Mouse (Mus musculus) hindbrain, embryonic 16.5 days (tissue): Measurements from ENCODE around the gene Mthfd1l. TPM values are rescaled to one million over a fixed set of nuclear protein-coding genes. Genes with fewer than 3 reads are reported as not detected.
A peak's percentile ranks its signal among the peaks of the same experiment; 100 is the strongest.

Experiments used
- ATAC-seq: fragments of 200-750 bp; cut with Nextera tagmentation; 2 replicates; pipeline ENCODE4 v1.8.0; 2017; ENCODE audit warnings: moderate TSS enrichment, moderate library complexity
- H3K27ac ChIP-seq: fragments of 300-500 bp; sonication (generic); 2 replicates; pipeline ENCODE4 v1.5.1; 2014; ENCODE audit warnings: low read depth, mild to moderate bottlenecking, control low read depth, low read length, moderate library complexity
- H3K27me3 ChIP-seq: fragments of 300-500 bp; sonication (generic); replicated peaks from 2 replicates; pipeline ENCODE4 v1.6.1; 2014; ENCODE audit warnings: low read length; ENCODE audit not compliant: control insufficient read depth, insufficient read depth
- H3K36me3 ChIP-seq: fragments of 300-500 bp; sonication (generic); 2 replicates; pipeline ENCODE4 v1.6.1; 2014; ENCODE audit warnings: mild to moderate bottlenecking, low read length, moderate library complexity, mixed read lengths; ENCODE audit not compliant: control insufficient read depth, insufficient read depth
- H3K4me1 ChIP-seq: fragments of 300-500 bp; sonication (generic); 2 replicates; pipeline ENCODE4 v1.6.1; 2014; ENCODE audit warnings: low read depth, low read length; ENCODE audit not compliant: control insufficient read depth, insufficient read depth
- H3K4me2 ChIP-seq: fragments of 300-500 bp; sonication (generic); 2 replicates; pipeline ENCODE4 v1.6.1; 2014; ENCODE audit warnings: mild to moderate bottlenecking, low read length, control low read depth, moderate library complexity
- H3K4me3 ChIP-seq: fragments of 300-500 bp; sonication (generic); 2 replicates; pipeline ENCODE4 v1.5.1; 2014; ENCODE audit warnings: mild to moderate bottlenecking, low read length, control low read depth, moderate library complexity
- H3K9ac ChIP-seq: fragments of 300-500 bp; sonication (generic); 2 replicates; pipeline ENCODE4 v1.6.1; 2014; ENCODE audit warnings: low read depth, mild to moderate bottlenecking, control low read depth, low read length, moderate library complexity
- H3K9me3 ChIP-seq: fragments of 300-500 bp; sonication (generic); 2 replicates; pipeline ENCODE4 v1.6.1; 2014; ENCODE audit warnings: mild to moderate bottlenecking, low read length, moderate library complexity; ENCODE audit not compliant: control insufficient read depth
- WGBS: fragments of 180-500 bp; shearing (Covaris S2); extraction: QIAGEN DNeasy Blood & Tissue Kit; methylation state at CpG from one replicate; pipeline ENCODE4 v1.1.7; 2014; 5-methylcytosine and 5-hydroxymethylcytosine counted together
- polyA plus RNA-seq: library from polyadenylated mRNA; unstranded; fragments of >200 nt; fragmentation: Nextera tagmentation; extraction: Ambion mirVana; gene quantifications from 2 replicates; pipeline ENCODE4 v1.2.1, GENCODE M21; 2015

The Mthfd1l gene
- polyA plus RNA-seq, 1 experiment from 2014 or later: 7.2 TPM

- no peaks in the 10 kb centered on the region for H3K4me1 ChIP-seq
- ATAC-seq: no peak; the same call in 1 of the 2 replicates
- H3K4me2 ChIP-seq: no peak overlapping the region
- 85% methylated on average over 6 of the region's 6 CpGs for WGBS
- H3K9ac ChIP-seq: no peak overlapping the region
- no peaks in the 10 kb centered on the region for H3K36me3 ChIP-seq
- no peak overlapping the region for H3K27ac ChIP-seq
- no peak overlapping the region for H3K4me3 ChIP-seq
- no peaks in the 10 kb centered on the region for H3K27me3 ChIP-seq
- H3K9me3 ChIP-seq: no peaks in the 10 kb centered on the region
Observed at GRCm38 (mm10) chr10:4047666-4048065, 74.7 kb downstream of the Mthfd1l start.

- no peak overlapping the region for H3K4me2 ChIP-seq
- H3K27me3 ChIP-seq: no peaks in the 10 kb centered on the region
- H3K4me1 ChIP-seq: no peaks in the 10 kb centered on the region
- no peaks in the 10 kb centered on the region for H3K36me3 ChIP-seq
- ATAC-seq: no peak
- H3K4me3 ChIP-seq: no peak overlapping the region
- H3K9ac ChIP-seq: no peak overlapping the region
- H3K27ac ChIP-seq: no peak overlapping the region
- 95% methylated on average over 4 of the region's 4 CpGs for WGBS
- H3K9me3 ChIP-seq: no peaks in the 10 kb centered on the region
Observed at GRCm38 (mm10) chr10:4050236-4050635, 77.3 kb downstream of the Mthfd1l start.

GRCm38 (mm10) chr10:4052711-4053110 is 79.8 kb downstream of the Mthfd1l start:
- WGBS: 85% methylated on average over 4 of the region's 4 CpGs
- no peaks in the 10 kb centered on the region for H3K4me1 ChIP-seq
- ATAC-seq: no peak
- no peak overlapping the region for H3K4me2 ChIP-seq
- no peaks in the 10 kb centered on the region for H3K9me3 ChIP-seq
- no peaks in the 10 kb centered on the region for H3K27me3 ChIP-seq
- no peak overlapping the region for H3K9ac ChIP-seq
- no peak overlapping the region for H3K4me3 ChIP-seq
- no peak overlapping the region for H3K27ac ChIP-seq
- no peaks in the 10 kb centered on the region; the same call in 1 of the 2 replicates for H3K36me3 ChIP-seq

- H3K27ac ChIP-seq: peak overlapping the region; percentile 59; the same call in 1 of the 2 replicates
- no peaks in the 10 kb centered on the region for H3K27me3 ChIP-seq
- no peaks in the 10 kb centered on the region for H3K9me3 ChIP-seq
- ATAC-seq: peak; percentile 59
- 65% methylated on average over 19 of the region's 19 CpGs for WGBS
- no peak overlapping the region for H3K9ac ChIP-seq
- no peak overlapping the region for H3K4me3 ChIP-seq
- H3K4me1 ChIP-seq: no peaks in the 10 kb centered on the region
- no peak overlapping the region for H3K4me2 ChIP-seq
- H3K36me3 ChIP-seq: no peaks in the 10 kb centered on the region; the same call in 1 of the 2 replicates
Observed at GRCm38 (mm10) chr10:4053278-4054061, 80.6 kb downstream of the Mthfd1l start.

- no peak for ATAC-seq
- Histone ChIP-seq H3K27ac (no peak overlapping the region), H3K4me2 (no peak overlapping the region), H3K27me3 (no peaks in the 10 kb centered on the region), H3K4me1 (no peaks in the 10 kb centered on the region), H3K9me3 (no peaks in the 10 kb centered on the region), H3K9ac (no peak overlapping the region), H3K4me3 (no peak overlapping the region), H3K36me3 (no peaks in the 10 kb centered on the region; the same call in 1 of the 2 replicates)
- WGBS: 90% methylated on average over 1 of the region's 1 CpGs
Observed at GRCm38 (mm10) chr10:4054589-4054988, 81.7 kb downstream of the Mthfd1l start.

GRCm38 (mm10) chr10:4057397-4057796 is 84.5 kb downstream of the Mthfd1l start:
- H3K9me3 ChIP-seq: no peaks in the 10 kb centered on the region
- no peaks in the 10 kb centered on the region for H3K27me3 ChIP-seq
- no peaks in the 10 kb centered on the region for H3K4me1 ChIP-seq
- H3K36me3 ChIP-seq: no peaks in the 10 kb centered on the region; the same call in 1 of the 2 replicates
- no peak overlapping the region for H3K27ac ChIP-seq
- no peak overlapping the region for H3K4me2 ChIP-seq
- 97% methylated on average over 3 of the region's 3 CpGs for WGBS
- H3K9ac ChIP-seq: no peak overlapping the region
- ATAC-seq: no peak
- H3K4me3 ChIP-seq: no peak overlapping the region

- no peak overlapping the region for H3K27ac ChIP-seq
- no peak for ATAC-seq
- H3K9ac ChIP-seq: no peak overlapping the region
- no peaks in the 10 kb centered on the region; the same call in 1 of the 2 replicates for H3K36me3 ChIP-seq
- no peaks in the 10 kb centered on the region for H3K4me1 ChIP-seq
- 64% methylated on average over 5 of the region's 5 CpGs for WGBS
- no peaks in the 10 kb centered on the region for H3K9me3 ChIP-seq
- no peak overlapping the region for H3K4me3 ChIP-seq
- no peak overlapping the region for H3K4me2 ChIP-seq
- no peaks in the 10 kb centered on the region for H3K27me3 ChIP-seq
Observed at GRCm38 (mm10) chr10:4057832-4058231, 84.9 kb downstream of the Mthfd1l start.

GRCm38 (mm10) chr10:4061071-4061987 is 88.4 kb downstream of the Mthfd1l start:
- ATAC-seq: no peak
- H3K9me3 ChIP-seq: no peaks in the 10 kb centered on the region
- no peak overlapping the region for H3K4me3 ChIP-seq
- no peaks in the 10 kb centered on the region for H3K4me1 ChIP-seq
- no peak overlapping the region for H3K9ac ChIP-seq
- no peak overlapping the region for H3K4me2 ChIP-seq
- H3K27me3 ChIP-seq: no peaks in the 10 kb centered on the region
- WGBS: 82% methylated on average over 11 of the region's 11 CpGs
- H3K27ac ChIP-seq: no peak overlapping the region
- H3K36me3 ChIP-seq: no peaks in the 10 kb centered on the region; the same call in 1 of the 2 replicates

GRCm38 (mm10) chr10:4063537-4063936 is 90.6 kb downstream of the Mthfd1l start:
- WGBS: 77% methylated on average over 4 of the region's 4 CpGs
- Histone ChIP-seq H3K27me3 (no peaks in the 10 kb centered on the region), H3K9ac (no peak overlapping the region), H3K4me1 (no peaks in the 10 kb centered on the region), H3K36me3 (no peaks in the 10 kb centered on the region), H3K4me2 (no peak overlapping the region), H3K27ac (no peak overlapping the region), H3K4me3 (no peak overlapping the region), H3K9me3 (no peaks in the 10 kb centered on the region)
- ATAC-seq: no peak
